Mouse (Mus musculus) ES-Bruce4 (cell line): ENCODE results near the gene Agpat4. TPM values are rescaled to one million over a fixed set of nuclear protein-coding genes. Genes with fewer than 3 reads are reported as not detected.

Experiments
- H3K27ac ChIP-seq: 2 replicates; pipeline ENCODE4 v1.5.1; 2012; ENCODE audit warnings: low read length, inconsistent platforms; ENCODE audit not compliant: insufficient read depth
- H3K27me3 ChIP-seq: 2 replicates; pipeline ENCODE4 v1.6.1; 2012; ENCODE audit warnings: mild to moderate bottlenecking, low read length, inconsistent platforms; ENCODE audit not compliant: control insufficient read depth, poor library complexity, insufficient read depth, severe bottlenecking
- H3K36me3 ChIP-seq: 2 replicates; pipeline ENCODE4 v1.6.1; 2012; ENCODE audit warnings: inconsistent platforms, mild to moderate bottlenecking, low read length, moderate library complexity; ENCODE audit not compliant: control insufficient read depth, poor library complexity, insufficient read depth, severe bottlenecking
- H3K4me1 ChIP-seq: one replicate; pipeline ENCODE4 v1.8.1; 2011; ENCODE audit warnings: low read length; ENCODE audit not compliant: control insufficient read depth, insufficient read depth
- H3K4me3 ChIP-seq: 2 replicates; pipeline ENCODE4 v1.5.1; 2011; ENCODE audit warnings: low read depth, mild to moderate bottlenecking, low read length
- H3K9ac ChIP-seq: 2 replicates; pipeline ENCODE4 v1.6.1; 2012; ENCODE audit warnings: low read depth, mild to moderate bottlenecking, inconsistent platforms; ENCODE audit not compliant: poor library complexity, severe bottlenecking
- H3K9me3 ChIP-seq: replicated peaks from 2 replicates; pipeline ENCODE4 v1.6.1; 2012; ENCODE audit warnings: mild to moderate bottlenecking, low read length, inconsistent platforms; ENCODE audit not compliant: control insufficient read depth, poor library complexity, insufficient read depth, severe bottlenecking
- CTCF ChIP-seq: IDR thresholded peaks from one replicate; pipeline ENCODE4 v1.8.1; 2011; ENCODE audit warnings: low read depth, low read length
- EP300 ChIP-seq: IDR thresholded peaks from 2 replicates; pipeline ENCODE4 v1.6.1; 2011; ENCODE audit warnings: low read depth, low read length; ENCODE audit not compliant: insufficient read depth
- POLR2A ChIP-seq: IDR thresholded peaks from one replicate; pipeline ENCODE4 v1.8.1; 2011; ENCODE audit warnings: low read length; ENCODE audit not compliant: insufficient read depth
- polyA plus RNA-seq: library from polyadenylated mRNA; stranded (reverse); fragments of >200 nt; gene quantifications from 2 replicates; pipeline ENCODE4 v1.2.4, GENCODE M21; 2011; ENCODE audit warnings: low read depth; ENCODE audit not compliant: missing spikeins, insufficient read depth, insufficient read length

Gene Agpat4
- polyA plus RNA-seq, 1 experiment = 80.4 TPM

GRCm38 (mm10) chr17:12228001-12228400 is 109.5 kb downstream of the Agpat4 start:
- Histone ChIP-seq H3K27me3 (no peaks in the 10 kb centered on the region), H3K9me3 (no peaks in the 10 kb centered on the region), H3K36me3 (peaks cover 7% of the 10 kb centered on the region), H3K27ac (no peak overlapping the region), H3K9ac (no peak overlapping the region), H3K4me3 (no peak overlapping the region), H3K4me1 (peaks cover 4% of the 10 kb centered on the region)
- TF ChIP-seq POLR2A = no peak
- TF ChIP-seq CTCF = no peak
- TF ChIP-seq EP300 = no peak

GRCm38 (mm10) chr17:12228471-12228870 is 110.0 kb downstream of the Agpat4 start:
- TF ChIP-seq EP300 = no peak
- TF ChIP-seq POLR2A = no peak
- no peak for TF ChIP-seq CTCF
- no peak overlapping the region for H3K4me3 ChIP-seq
- H3K9me3 ChIP-seq = no peaks in the 10 kb centered on the region
- no peak overlapping the region for H3K27ac ChIP-seq
- no peak overlapping the region for H3K9ac ChIP-seq
- H3K36me3 ChIP-seq = peaks cover 7% of the 10 kb centered on the region
- peaks cover 4% of the 10 kb centered on the region for H3K4me1 ChIP-seq
- H3K27me3 ChIP-seq = no peaks in the 10 kb centered on the region

GRCm38 (mm10) chr17:12229756-12230155 is 111.3 kb downstream of the Agpat4 start:
- H3K36me3 ChIP-seq = peaks cover 7% of the 10 kb centered on the region
- H3K27ac ChIP-seq = no peak overlapping the region
- H3K4me1 ChIP-seq = no peaks in the 10 kb centered on the region
- H3K9me3 ChIP-seq = no peaks in the 10 kb centered on the region
- TF ChIP-seq EP300 (no peak), POLR2A (no peak), CTCF (no peak)
- H3K27me3 ChIP-seq = no peaks in the 10 kb centered on the region
- no peak overlapping the region for H3K4me3 ChIP-seq
- H3K9ac ChIP-seq = no peak overlapping the region

- Histone ChIP-seq H3K27ac (no peak overlapping the region), H3K9me3 (no peaks in the 10 kb centered on the region), H3K4me1 (no peaks in the 10 kb centered on the region), H3K36me3 (peaks cover 7% of the 10 kb centered on the region), H3K4me3 (no peak overlapping the region), H3K9ac (no peak overlapping the region), H3K27me3 (no peaks in the 10 kb centered on the region)
- TF ChIP-seq POLR2A (no peak), CTCF (no peak), EP300 (no peak)
Observed at GRCm38 (mm10) chr17:12230167-12230566, 111.7 kb downstream of the Agpat4 start.

GRCm38 (mm10) chr17:12231087-12231486 is 112.6 kb downstream of the Agpat4 start:
- Histone ChIP-seq H3K36me3 (peaks cover 7% of the 10 kb centered on the region), H3K27me3 (no peaks in the 10 kb centered on the region), H3K27ac (no peak overlapping the region), H3K9me3 (no peaks in the 10 kb centered on the region), H3K4me1 (no peaks in the 10 kb centered on the region), H3K4me3 (no peak overlapping the region), H3K9ac (no peak overlapping the region)
- TF ChIP-seq CTCF = no peak
- no peak for TF ChIP-seq POLR2A
- TF ChIP-seq EP300 = no peak

- no peaks in the 10 kb centered on the region for H3K27me3 ChIP-seq
- no peaks in the 10 kb centered on the region for H3K4me1 ChIP-seq
- H3K4me3 ChIP-seq = no peak overlapping the region
- H3K27ac ChIP-seq = no peak overlapping the region
- TF ChIP-seq POLR2A = no peak
- TF ChIP-seq CTCF = no peak
- TF ChIP-seq EP300 = no peak
- no peak overlapping the region for H3K9ac ChIP-seq
- peaks cover 7% of the 10 kb centered on the region for H3K36me3 ChIP-seq
- H3K9me3 ChIP-seq = no peaks in the 10 kb centered on the region
Observed at GRCm38 (mm10) chr17:12232724-12233123, 114.2 kb downstream of the Agpat4 start.
